Mouse (Mus musculus) monocyte, adult 5-6 weeks (primary cell): ENCODE data around the gene Gm7168. TPM values are rescaled to one million over a fixed set of nuclear protein-coding genes. Genes with fewer than 3 reads are reported as not detected.
"Not testable (repeated sequence)": the region's sequence is repeated elsewhere in the genome, so short reads cannot be mapped to it uniquely, and the experiment has no call there.

Experiments
- ATAC-seq: fragments of 153-309, 156-312 bp; replicated peaks from 2 replicates; pipeline ENCODE4 v1.8.0; 2017; ENCODE audit warnings: mild to moderate bottlenecking; ENCODE audit not compliant: low TSS enrichment, insufficient number of reproducible peaks, severe bottlenecking, poor library complexity, low FRiP score
- total RNA-seq: library from RNA; stranded (forward); fragments of 200-1000, 200-491, 200-594 nt; gene quantifications from 3 replicates; pipeline ENCODE4 v1.2.3, GENCODE M21; 2017

The Gm7168 gene
- not detected in 3 replicates for total RNA-seq

GRCm38 (mm10) chr17:13948073-13948472 is at the start of gene Gm7168:
Gm7168 (plus strand) TSS chr17:13948373.
- not testable (repeated sequence) for ATAC-seq

GRCm38 (mm10) chr17:13898838-13899237 is 49.3 kb upstream of the Gm7168 start:
- ATAC-seq, result no peak

GRCm38 (mm10) chr17:13899241-13899640 is 48.9 kb upstream of the Gm7168 start:
- no peak for ATAC-seq

GRCm38 (mm10) chr17:13903793-13904192 is 44.4 kb upstream of the Gm7168 start:
- ATAC-seq, result no peak

- ATAC-seq, result no peak
These were observed 41.1 kb upstream of the Gm7168 start for GRCm38 (mm10) chr17:13907082-13907481.

GRCm38 (mm10) chr17:13907681-13908080 is 40.5 kb upstream of the Gm7168 start:
- ATAC-seq, result no peak

GRCm38 (mm10) chr17:13913951-13914350 is 34.2 kb upstream of the Gm7168 start:
- ATAC-seq, result no peak

GRCm38 (mm10) chr17:13914531-13914930 is 33.6 kb upstream of the Gm7168 start:
- ATAC-seq, result no peak

- no peak for ATAC-seq
These were observed 27.4 kb upstream of the Gm7168 start for GRCm38 (mm10) chr17:13920771-13921170.

GRCm38 (mm10) chr17:13923418-13923817 is 24.8 kb upstream of the Gm7168 start:
- ATAC-seq, result no peak

- no peak for ATAC-seq
These were observed 23.6 kb upstream of the Gm7168 start for GRCm38 (mm10) chr17:13924588-13924987.

GRCm38 (mm10) chr17:13925931-13926330 is 22.2 kb upstream of the Gm7168 start:
- no peak for ATAC-seq

- no peak for ATAC-seq
These were observed 17.8 kb upstream of the Gm7168 start for GRCm38 (mm10) chr17:13930421-13930820.

GRCm38 (mm10) chr17:13935364-13935763 is 12.8 kb upstream of the Gm7168 start:
- ATAC-seq, result not testable (repeated sequence)

GRCm38 (mm10) chr17:13937787-13938186 is 10.4 kb upstream of the Gm7168 start:
- ATAC-seq, result no peak

GRCm38 (mm10) chr17:13938652-13939051 is 9.5 kb upstream of the Gm7168 start:
- ATAC-seq, result no peak

GRCm38 (mm10) chr17:13939231-13939630 is 8.9 kb upstream of the Gm7168 start:
- not testable (repeated sequence) for ATAC-seq

- peak; percentile 64; the same call in 1 of the 2 replicates for ATAC-seq
These were observed 7.7 kb upstream of the Gm7168 start for GRCm38 (mm10) chr17:13940487-13940886.

- not testable (repeated sequence) for ATAC-seq
These were observed 3.4 kb downstream of the Gm7168 start for GRCm38 (mm10) chr17:13951570-13951969.

GRCm38 (mm10) chr17:13958129-13958528 is 10.0 kb downstream of the Gm7168 start:
- not testable (repeated sequence) for ATAC-seq

GRCm38 (mm10) chr17:13962245-13962644 is 14.1 kb downstream of the Gm7168 start:
- not testable (repeated sequence) for ATAC-seq
